20 mouse cellular contexts compared by ENCODE assay signal in the genomic region with DNA sequence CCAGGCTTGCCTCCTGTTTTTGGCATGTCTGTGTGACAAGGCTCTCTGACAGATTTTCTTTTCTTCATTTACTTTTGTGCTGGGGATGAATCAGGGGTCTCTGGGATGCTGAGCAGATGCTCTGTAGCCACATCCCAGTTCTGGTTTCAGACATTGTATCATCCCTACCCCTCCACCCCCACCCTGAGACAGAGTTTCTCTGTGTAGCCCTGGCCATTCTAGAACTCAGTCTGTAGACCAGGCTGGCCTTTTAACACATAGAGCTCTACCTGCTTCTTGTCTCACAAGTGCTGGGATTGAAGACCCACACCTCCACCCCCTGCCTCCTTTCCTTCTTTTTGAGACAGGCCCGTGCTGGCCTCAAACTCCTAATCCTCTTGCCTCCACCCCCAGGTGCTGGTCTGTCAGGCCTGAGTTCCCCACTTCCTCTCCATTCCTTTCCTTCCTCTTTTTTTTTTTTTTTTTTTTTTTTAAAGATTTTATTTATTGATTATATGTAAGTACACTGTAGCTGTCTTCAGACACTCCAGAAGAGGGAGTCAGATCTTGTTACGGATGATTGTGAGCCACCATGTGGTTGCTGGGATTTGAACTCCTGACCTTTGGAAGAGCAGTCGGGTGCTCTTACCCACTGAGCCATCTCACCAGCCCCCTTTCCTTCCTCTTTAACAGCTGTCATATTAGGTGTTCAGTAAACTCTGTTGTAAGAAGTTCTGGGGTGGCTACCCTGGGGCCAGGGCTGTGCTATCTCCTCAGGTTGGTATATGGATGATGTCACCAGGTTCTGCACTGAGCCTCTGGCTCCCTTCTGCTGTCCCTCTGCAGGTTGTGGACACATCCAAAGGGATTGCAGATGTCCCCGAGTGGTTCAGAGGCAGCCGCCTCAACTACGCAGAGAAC. TPM values are rescaled to one million over a fixed set of nuclear protein-coding genes. Genes with fewer than 3 reads are reported as not detected.
A peak's percentile ranks its signal among the peaks of the same experiment; 100 is the strongest.
DNase-seq lines count a peak whose midpoint lies in the region; ATAC-seq lines count a peak whose summit lies in the region.
"Had no signal": no experiment of that assay in that cellular context is flagged by ENCODE, and none has a peak within 500 bp of the region (broad histone marks: within the 10 kb centered on the region; RNA-seq: fewer than 3 reads in every experiment).

No protein-coding gene starts in this region.

- H3K36me3 ChIP-seq in liver, embryonic 13.5 days = peaks cover 51% of the 10 kb centered on the region
- H3K36me3 ChIP-seq in midbrain, embryonic 14.5 days (ENCODE audit: control insufficient read depth, insufficient read depth, low read length) = peaks cover 36% of the 10 kb centered on the region

- no peak overlapping the region for H3K9ac ChIP-seq in liver, embryonic 13.5 days
- no peak overlapping the region for H3K9ac ChIP-seq in midbrain, embryonic 14.5 days (replicated peaks; ENCODE audit: low read length)
- H3K9ac ChIP-seq: embryonic facial prominence, embryonic 13.5 days; forebrain, postnatal 0 days; hindbrain, embryonic 13.5 days; midbrain, embryonic 12.5 days; neural tube, embryonic 15.5 days had no signal

- H3K4me3 ChIP-seq in liver, embryonic 13.5 days (replicated peaks) = no peak overlapping the region
- H3K4me3 ChIP-seq in midbrain, embryonic 14.5 days (replicated peaks; ENCODE audit: low read depth, low read length) = no peak overlapping the region
- H3K4me3 ChIP-seq: embryonic facial prominence, embryonic 13.5 days; gastrocnemius, adult 2 months; hindbrain, embryonic 13.5 days; midbrain, embryonic 12.5 days; myocyte; neural tube, embryonic 15.5 days had no signal

- H3K9me3 ChIP-seq in liver, embryonic 13.5 days (replicated peaks) = no peaks in the 10 kb centered on the region
- H3K9me3 ChIP-seq in midbrain, embryonic 14.5 days (ENCODE audit: control insufficient read depth, low read length) = no peaks in the 10 kb centered on the region
- H3K9me3 ChIP-seq: embryonic facial prominence, embryonic 13.5 days; hindbrain, embryonic 13.5 days; midbrain, embryonic 12.5 days; neural tube, embryonic 15.5 days had no signal

- no peaks in the 10 kb centered on the region for H3K27me3 ChIP-seq in liver, embryonic 13.5 days
- no peaks in the 10 kb centered on the region for H3K27me3 ChIP-seq in midbrain, embryonic 14.5 days (ENCODE audit: control insufficient read depth, insufficient read depth, low read length)
- H3K27me3 ChIP-seq: embryonic facial prominence, embryonic 13.5 days; hindbrain, embryonic 13.5 days; midbrain, embryonic 12.5 days; neural tube, embryonic 15.5 days had no signal

- peak; percentile 38 to 44 for DNase-seq in B cell, adult 2 months
- DNase-seq in MEL-GATA-1-ER (ENCODE audit: extremely low read depth, low read depth) = peak; percentile 73
- DNase-seq in liver, embryonic 13.5 days = no peak
- no peak for DNase-seq in testis, postnatal 10 days (ENCODE audit: low spot score)
- DNase-seq in midbrain, embryonic 14.5 days = no peak
- DNase-seq in right cerebral cortex, postnatal 4 days = no peak
- DNase-seq: adrenal gland, postnatal 14 days; cerebellum, adult 8-10 months; forebrain, postnatal 0 days; gastrocnemius, adult 2 months; heart, postnatal 10 days; lung, postnatal 14 days; thymus, postnatal 4 days had no signal

- 59% methylated on average over 6 of the region's 6 CpGs for WGBS in liver, embryonic 13.5 days (ENCODE audit: insufficient replicate concordance)
- 81% methylated on average over 5 of the region's 6 CpGs for WGBS in midbrain, embryonic 14.5 days

- 0 out of 2 replicates have a peak overlapping the region, but pooled peaks have one; percentile 47 for H3K27ac ChIP-seq in liver, embryonic 13.5 days
- no peak overlapping the region for H3K27ac ChIP-seq in midbrain, embryonic 14.5 days (replicated peaks; ENCODE audit: low read depth, low read length)
- H3K27ac ChIP-seq: embryonic facial prominence, embryonic 13.5 days; gastrocnemius, adult 2 months; hindbrain, embryonic 13.5 days; midbrain, embryonic 12.5 days; neural tube, embryonic 15.5 days; stomach, postnatal 0 days had no signal

- no peak overlapping the region for H3K4me2 ChIP-seq in liver, embryonic 13.5 days
- H3K4me2 ChIP-seq in midbrain, embryonic 14.5 days (ENCODE audit: low read length) = no peak overlapping the region
- H3K4me2 ChIP-seq: embryonic facial prominence, embryonic 13.5 days; hindbrain, embryonic 13.5 days; midbrain, embryonic 12.5 days; neural tube, embryonic 15.5 days had no signal

- H3K4me1 ChIP-seq in liver, embryonic 13.5 days (replicated peaks) = peaks cover 16% of the 10 kb centered on the region
- H3K4me1 ChIP-seq in midbrain, embryonic 14.5 days (ENCODE audit: control insufficient read depth, insufficient read depth, low read length) = no peaks in the 10 kb centered on the region

- ATAC-seq in liver, embryonic 13.5 days (ENCODE audit: low read depth) = peak; percentile 38; the same call in 1 of the 2 replicates
- ATAC-seq in monocyte, adult 5-6 weeks (replicated peaks; ENCODE audit: insufficient number of reproducible peaks, low FRiP score, low TSS enrichment, poor library complexity, severe bottlenecking) = peak; percentile 40
- no peak for ATAC-seq in midbrain, embryonic 14.5 days (ENCODE audit: low FRiP score, low TSS enrichment)
- ATAC-seq: forebrain, postnatal 0 days had no signal

RNA-seq across cellular contexts. Expression of gene Aacs, which starts 8.3 kb away (rescaled TPM):
- 17.5 and 17.9 TPM in 2 replicates for polyA plus RNA-seq in liver, embryonic 13.5 days (2015; fragmentation: Nextera tagmentation; extraction: Ambion mirVana)
- 9.0 to 122 TPM (median 12.6 TPM) in 3 replicates for total RNA-seq in monocyte, adult 5-6 weeks (2017)
- polyA plus RNA-seq in midbrain, embryonic 14.5 days (2014; fragmentation: Nextera tagmentation; extraction: Ambion mirVana) = 63.6 and 71.3 TPM in 2 replicates

RNA-seq across cellular contexts. Expression of gene Bri3bp, which starts 42.6 kb away (rescaled TPM):
- polyA plus RNA-seq in liver, embryonic 13.5 days (2015; fragmentation: Nextera tagmentation; extraction: Ambion mirVana) = 30.7 and 31.8 TPM in 2 replicates
- total RNA-seq in monocyte, adult 5-6 weeks (2017) = 19.1 to 27.0 TPM (median 23.6 TPM) in 3 replicates
- polyA plus RNA-seq in midbrain, embryonic 14.5 days (2014; fragmentation: Nextera tagmentation; extraction: Ambion mirVana) = 26.8 and 37.8 TPM in 2 replicates

RNA-seq across cellular contexts. Expression of gene Tmem132b, which starts 47.6 kb away (rescaled TPM):
- polyA plus RNA-seq in liver, embryonic 13.5 days (2015; fragmentation: Nextera tagmentation; extraction: Ambion mirVana) = 0.14 TPM in 1 of 2 replicates, not detected in the other
- 0.38 TPM in 1 of 3 replicates, not detected in the others for total RNA-seq in monocyte, adult 5-6 weeks (2017)
- 4.9 and 6.2 TPM in 2 replicates for polyA plus RNA-seq in midbrain, embryonic 14.5 days (2014; fragmentation: Nextera tagmentation; extraction: Ambion mirVana)

RNA-seq across cellular contexts. Expression of gene Dhx37, which starts 50.0 kb away (rescaled TPM):
- 5.8 and 6.2 TPM in 2 replicates for polyA plus RNA-seq in liver, embryonic 13.5 days (2015; fragmentation: Nextera tagmentation; extraction: Ambion mirVana)
- 4.7 to 22.7 TPM (median 19.3 TPM) in 3 replicates for total RNA-seq in monocyte, adult 5-6 weeks (2017)
- polyA plus RNA-seq in midbrain, embryonic 14.5 days (2014; fragmentation: Nextera tagmentation; extraction: Ambion mirVana) = 8.5 and 9.8 TPM in 2 replicates

Comparison
In these comparisons a context has a peak if more than half of its experiments do, and no peak if none do; other contexts are left out.
1. DNase-seq: peak in B cell, adult 2 months (2 of 2) and MEL-GATA-1-ER (single experiment); none in liver, embryonic 13.5 days (single experiment), testis, postnatal 10 days (single experiment), midbrain, embryonic 14.5 days (single experiment) and right cerebral cortex, postnatal 4 days (single experiment).